Comparison of ENCODE assay signal across 8 mouse cellular contexts in the genomic region with DNA sequence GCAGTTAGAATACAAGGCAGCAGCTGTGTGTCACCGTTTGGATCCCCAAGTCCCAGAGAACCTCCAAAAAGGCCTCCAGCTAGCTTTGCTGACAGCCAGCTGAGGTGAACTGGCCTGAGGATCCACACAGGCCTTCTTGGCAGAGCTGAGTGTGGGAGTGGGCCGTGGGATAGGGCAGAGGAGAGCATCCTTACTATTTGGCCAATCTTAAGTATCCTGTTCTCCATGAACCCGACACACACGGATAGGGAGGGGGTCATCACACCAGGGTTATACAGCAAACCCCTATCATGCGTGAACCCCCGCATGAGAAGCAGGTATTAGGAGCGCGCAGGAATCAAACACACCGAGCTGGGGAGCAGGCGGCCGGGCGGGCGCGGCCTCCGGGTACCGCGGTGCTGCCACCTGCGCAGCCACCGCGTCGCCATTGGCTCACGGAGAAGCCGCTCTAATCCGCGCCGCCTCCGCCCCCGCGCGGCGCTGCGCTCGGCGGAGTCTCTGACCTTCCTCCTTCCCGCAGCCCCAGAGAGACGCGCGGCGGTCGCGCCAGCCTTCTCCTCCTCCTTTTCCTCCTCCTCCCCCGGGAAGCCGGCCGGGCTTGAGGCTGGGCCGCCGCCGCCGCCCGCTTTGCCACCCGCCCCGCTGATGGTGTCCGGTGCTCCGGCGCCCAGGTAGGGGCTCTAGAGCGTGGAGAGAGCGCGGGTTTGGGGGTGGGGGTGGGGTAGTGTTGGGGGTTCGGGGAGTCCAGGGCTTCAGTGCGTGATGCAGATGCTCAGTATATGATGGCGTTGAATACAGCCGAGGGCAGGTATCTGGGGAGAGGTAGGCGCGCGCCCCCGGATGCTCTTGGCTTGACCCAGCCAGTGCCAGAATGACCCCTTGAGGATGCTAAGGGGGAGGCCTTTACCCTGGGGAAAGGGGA. TPM values are rescaled to one million over a fixed set of nuclear protein-coding genes. Genes with fewer than 3 reads are reported as not detected.
DNase-seq lines count a peak whose midpoint lies in the region; ATAC-seq lines count a peak whose summit lies in the region.

Gene Pacsin1 (plus strand): TSS at position 421 of the 922 bp plus-strand sequence.

- peak within 1 kb of the TSS; percentile 88 for H3K4me2 ChIP-seq in heart, embryonic 13.5 days
- H3K4me2 ChIP-seq in forebrain, embryonic 15.5 days (replicated peaks), result peak within 1 kb of the TSS; percentile 81
- H3K4me2 ChIP-seq in liver, embryonic 13.5 days, result peak within 1 kb of the TSS; percentile 60

- WGBS in heart, embryonic 13.5 days, result 2% methylated on average over 65 of the region's 65 CpGs
- 2% methylated on average over 50 of the region's 65 CpGs for WGBS in forebrain, embryonic 15.5 days
- whole genome bisulfite sequencing in liver, embryonic 13.5 days (ENCODE audit: insufficient replicate concordance), result 3% methylated on average over 62 of the region's 65 CpGs

- ATAC-seq in heart, embryonic 13.5 days (ENCODE audit: extremely low read depth, insufficient number of reproducible peaks, low FRiP score, low TSS enrichment), result peak; percentile 53; the same call in 1 of the 2 replicates
- peak; percentile 76; the same call in 1 of the 2 replicates for ATAC-seq in cerebellum, adult (ENCODE audit: insufficient number of reproducible peaks, low FRiP score, low TSS enrichment)
- peak; percentile 87 for ATAC-seq in forebrain, embryonic 15.5 days (replicated peaks)
- ATAC-seq in liver, embryonic 13.5 days (ENCODE audit: low read depth), result no peak; the same call in 1 of the 2 replicates

- H3K36me3 ChIP-seq in heart, embryonic 13.5 days, result no peaks in the 10 kb centered on the region
- no peaks in the 10 kb centered on the region for H3K36me3 ChIP-seq in forebrain, embryonic 15.5 days
- no peaks in the 10 kb centered on the region for H3K36me3 ChIP-seq in liver, embryonic 13.5 days

- H3K4me1 ChIP-seq in heart, embryonic 13.5 days, result peaks cover 16% of the 10 kb centered on the region
- peaks cover 22% of the 10 kb centered on the region for H3K4me1 ChIP-seq in forebrain, embryonic 15.5 days
- H3K4me1 ChIP-seq in liver, embryonic 13.5 days (replicated peaks), result peaks cover 14% of the 10 kb centered on the region

- DNase-seq in heart, adult 11 months, result no peak
- peak; percentile 51 for DNase-seq in kidney, postnatal 10 days
- no peak for DNase-seq in liver, embryonic 13.5 days
- peak; percentile 68 for DNase-seq in retina, adult 2 months (ENCODE audit: low read depth, low spot score)
- no peak for DNase-seq in adipocyte (ENCODE audit: low spot score)

- H3K27ac ChIP-seq in heart, embryonic 13.5 days (replicated peaks), result no peak within 1 kb of the TSS
- H3K27ac ChIP-seq in forebrain, embryonic 15.5 days (replicated peaks), result peak within 1 kb of the TSS; percentile 54
- H3K27ac ChIP-seq in liver, embryonic 13.5 days, result no peak within 1 kb of the TSS

- peak within 1 kb of the TSS; percentile 73 for H3K9ac ChIP-seq in heart, embryonic 13.5 days
- H3K9ac ChIP-seq in forebrain, embryonic 15.5 days (replicated peaks), result peak within 1 kb of the TSS; percentile 56
- no peak within 1 kb of the TSS for H3K9ac ChIP-seq in liver, embryonic 13.5 days

- no peaks in the 10 kb centered on the region; the same call in 1 of the 2 replicates for H3K9me3 ChIP-seq in heart, embryonic 13.5 days
- H3K9me3 ChIP-seq in forebrain, embryonic 15.5 days, result no peaks in the 10 kb centered on the region
- no peaks in the 10 kb centered on the region for H3K9me3 ChIP-seq in liver, embryonic 13.5 days (replicated peaks)

- H3K4me3 ChIP-seq in heart, embryonic 13.5 days, result peak within 1 kb of the TSS; percentile 57
- peak within 1 kb of the TSS; percentile 59 for H3K4me3 ChIP-seq in forebrain, embryonic 15.5 days
- H3K4me3 ChIP-seq in liver, embryonic 13.5 days (replicated peaks), result peak within 1 kb of the TSS; percentile 47

- H3K27me3 ChIP-seq in heart, embryonic 13.5 days (replicated peaks), result peaks cover 56% of the 10 kb centered on the region
- H3K27me3 ChIP-seq in forebrain, embryonic 15.5 days, result no peaks in the 10 kb centered on the region; the same call in 1 of the 2 replicates
- peaks cover 58% of the 10 kb centered on the region for H3K27me3 ChIP-seq in liver, embryonic 13.5 days

RNA-seq across cellular contexts. Expression of gene Pacsin1, which starts in this region (rescaled TPM):
- polyA plus RNA-seq in heart, embryonic 13.5 days (2015; fragmentation: Nextera tagmentation; extraction: Ambion mirVana), result 0.78 and 1.4 TPM in 2 replicates
- polyA plus RNA-seq in forebrain, embryonic 15.5 days (2015; fragmentation: Nextera tagmentation; extraction: Ambion mirVana), result 31.9 and 32.1 TPM in 2 replicates
- polyA plus RNA-seq in liver, embryonic 13.5 days (2015; fragmentation: Nextera tagmentation; extraction: Ambion mirVana), result 0.20 and 0.32 TPM in 2 replicates

Comparison
In these comparisons a context has a peak if more than half of its experiments do, and no peak if none do; other contexts are left out.
1. RNA of gene Pacsin1 (polyA plus RNA-seq): 31.9 to 32.1 TPM in forebrain, embryonic 15.5 days; 0.78 to 1.4 TPM in heart, embryonic 13.5 days and 0.20 to 0.32 TPM in liver, embryonic 13.5 days; every median in the first group is over 10 times any median in the second.
2. DNase-seq: peak in kidney, postnatal 10 days (single experiment) and retina, adult 2 months (single experiment); none in heart, adult 11 months (single experiment), liver, embryonic 13.5 days (single experiment) and adipocyte (single experiment).
3. Peak in every context shown above with its lines, with median percentiles within 50 percentile points of each other: H3K4me2 ChIP-seq and H3K4me3 ChIP-seq.